Mouse (Mus musculus): ENCODE results near the gene Rgs9.

GRCm38 (mm10) chr11:109210772-109211171 is 87.2 kb downstream of the Rgs9 start:
- TF ChIP-seq MAFK (IDR thresholded peaks at IDR 0.05; ENCODE audit: insufficient replicate concordance, low read length) (no peak), EP300 (IDR thresholded peaks at IDR 0.05; ENCODE audit: low read length) (no peak), CTCF (conservative IDR thresholded peaks at IDR 0.05 in 1 of 2, IDR thresholded peaks at IDR 0.05 in 1 of 2; ENCODE audit: low read depth in 2 of 2, low read length in 2 of 2) (no peak), POLR2A (IDR thresholded peaks at IDR 0.05; ENCODE audit: low read depth, low read length) (no peak), E2F4 (IDR thresholded peaks at IDR 0.05; ENCODE audit: insufficient replicate concordance, low read depth, low read length) (no peak), UBTF (IDR thresholded peaks at IDR 0.05; ENCODE audit: low read depth, low read length) (no peak), NRF1 (IDR thresholded peaks at IDR 0.05; ENCODE audit: low read depth, low read length) (no peak), ZNF384 (IDR thresholded peaks at IDR 0.05; ENCODE audit: low read depth, low read length) (no peak)

Data from CH12.LX (cell line).